Mouse (Mus musculus): ENCODE measurements around the gene Gm14569. TPM values are rescaled to one million over a fixed set of nuclear protein-coding genes. Genes with fewer than 3 reads are reported as not detected.

Gene Gm14569
- polyA plus RNA-seq, 1 experiment = not detected

DNA sequence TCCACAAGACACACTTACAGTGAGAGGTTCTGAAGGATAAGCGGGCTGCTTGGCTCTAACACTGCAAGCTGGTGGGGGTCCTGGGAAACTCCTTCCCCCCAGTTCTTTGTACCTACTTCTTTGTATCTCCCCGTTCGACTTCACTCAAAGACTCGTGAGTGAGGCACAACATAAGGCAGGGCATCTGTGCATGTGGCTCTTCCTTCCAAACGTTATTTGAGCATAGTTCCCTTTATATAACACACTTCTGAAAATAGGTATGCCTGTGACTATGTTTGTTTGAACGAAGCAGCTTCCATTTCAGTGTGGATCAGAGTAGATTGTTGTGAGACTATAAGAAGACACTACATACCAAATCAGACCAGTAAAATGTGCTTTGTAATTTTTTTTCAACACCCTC, 99.0 kb downstream of the Gm14569 start:
- TF ChIP-seq CTCF (IDR thresholded peaks at IDR 0.05; ENCODE audit: insufficient read depth, low read depth, low read length) = no peak
- TF ChIP-seq POLR2A (IDR thresholded peaks at IDR 0.05; ENCODE audit: insufficient read depth, low read depth, low read length) = no peak
- Histone ChIP-seq H3K4me1 (ENCODE audit: control insufficient read depth, insufficient read depth, low read length) (0 out of 2 replicates have a peak, but pooled peaks cover 3% of the 10 kb centered on the region), H3K27ac (ENCODE audit: insufficient read depth, low read depth, low read length) (no peak overlapping the region), H3K4me3 (ENCODE audit: insufficient read depth, low read depth, low read length) (no peak overlapping the region)
- WGBS = 45% methylated on average over 6 of the region's 6 CpGs

DNA sequence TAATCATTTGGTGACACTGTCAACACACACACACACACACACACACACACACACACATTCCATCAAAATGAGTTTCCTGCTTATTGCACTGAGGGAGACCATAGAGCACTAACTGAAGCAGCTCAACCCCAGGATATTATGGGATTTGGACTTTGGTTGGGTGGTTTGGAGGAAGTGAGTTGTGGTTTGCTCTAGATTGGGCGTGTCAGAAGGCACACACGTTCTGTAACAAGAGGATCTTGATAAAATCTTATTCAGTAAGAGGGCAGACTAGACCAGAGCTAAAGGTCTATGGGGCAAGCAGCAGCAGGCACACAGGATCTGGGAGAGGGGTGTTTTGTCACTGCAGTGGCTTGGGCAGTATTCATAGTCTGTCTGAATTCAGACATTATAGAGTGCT, 101.1 kb downstream of the Gm14569 start:
- no peak overlapping the region for H3K4me3 ChIP-seq (ENCODE audit: insufficient read depth, low read depth, low read length)
- 0 out of 2 replicates have a peak, but pooled peaks cover 3% of the 10 kb centered on the region for H3K4me1 ChIP-seq (ENCODE audit: control insufficient read depth, insufficient read depth, low read length)
- H3K27ac ChIP-seq (ENCODE audit: insufficient read depth, low read depth, low read length) = no peak overlapping the region
- WGBS = 42% methylated on average over 2 of the region's 2 CpGs
- TF ChIP-seq CTCF (IDR thresholded peaks at IDR 0.05; ENCODE audit: insufficient read depth, low read depth, low read length) (no peak), POLR2A (IDR thresholded peaks at IDR 0.05; ENCODE audit: insufficient read depth, low read depth, low read length) (no peak)

DNA sequence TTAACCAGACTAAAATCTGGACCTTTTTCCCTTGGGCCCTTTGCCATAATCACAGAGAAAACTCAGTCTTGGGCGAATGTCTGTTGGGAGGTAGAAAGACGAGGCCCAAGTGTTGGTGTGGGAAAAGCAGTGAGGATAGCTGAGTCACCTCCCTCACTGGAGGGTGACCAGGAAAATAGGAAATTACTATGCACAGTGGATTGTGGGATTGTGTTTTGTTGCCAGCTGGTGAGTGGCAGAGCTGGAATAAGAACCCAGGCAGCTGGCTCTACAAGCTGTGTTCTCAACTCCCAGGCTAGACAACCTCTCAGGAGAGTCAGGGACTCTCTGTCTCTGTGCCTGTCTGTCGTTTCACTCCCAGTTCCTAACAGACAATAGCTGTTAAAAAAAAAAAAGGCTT, 101.7 kb downstream of the Gm14569 start:
- Histone ChIP-seq H3K27ac (ENCODE audit: insufficient read depth, low read depth, low read length) (no peak overlapping the region), H3K4me3 (ENCODE audit: insufficient read depth, low read depth, low read length) (no peak overlapping the region), H3K4me1 (ENCODE audit: control insufficient read depth, insufficient read depth, low read length) (0 out of 2 replicates have a peak, but pooled peaks cover 3% of the 10 kb centered on the region)
- no peak for TF ChIP-seq POLR2A (IDR thresholded peaks at IDR 0.05; ENCODE audit: insufficient read depth, low read depth, low read length)
- 34% methylated on average over 3 of the region's 3 CpGs for WGBS

DNA sequence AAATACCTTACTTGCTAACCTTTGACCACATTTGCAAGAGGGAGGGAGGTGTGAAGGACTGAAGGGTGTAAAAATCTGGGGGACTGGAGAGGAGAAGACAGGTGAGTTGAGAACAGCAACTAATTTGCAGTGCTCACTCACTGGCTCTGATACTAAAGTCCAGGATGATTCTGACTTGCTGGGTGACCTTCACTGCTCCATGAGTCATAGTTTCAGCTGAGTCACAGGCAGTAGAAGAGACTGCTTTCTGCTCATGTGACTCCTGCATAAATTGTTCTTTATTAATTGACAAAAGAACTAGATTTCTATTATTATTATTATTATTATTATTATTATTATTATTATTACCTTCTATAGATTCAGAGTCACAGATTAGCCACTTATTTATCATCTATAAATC, 106.3 kb downstream of the Gm14569 start:
- H3K4me3 ChIP-seq (ENCODE audit: insufficient read depth, low read depth, low read length) = no peak overlapping the region
- 0 out of 2 replicates have a peak, but pooled peaks cover 3% of the 10 kb centered on the region for H3K4me1 ChIP-seq (ENCODE audit: control insufficient read depth, insufficient read depth, low read length)
- no peak for TF ChIP-seq POLR2A (IDR thresholded peaks at IDR 0.05; ENCODE audit: insufficient read depth, low read depth, low read length)
- no peak for TF ChIP-seq CTCF (IDR thresholded peaks at IDR 0.05; ENCODE audit: insufficient read depth, low read depth, low read length)
- H3K27ac ChIP-seq (ENCODE audit: insufficient read depth, low read depth, low read length) = no peak overlapping the region

Other genes with a start within 250 kb of the Gm14569 start
- gene Lonrf3, start 163.5 kb downstream of the Gm14569 start, polyA plus RNA-seq (2012; ENCODE audit: insufficient read depth, insufficient read length, low replicate concordance, missing spikeins) = not detected in 2 replicates
- gene Gm6268, start 90.5 kb downstream of the Gm14569 start, polyA plus RNA-seq (2012; ENCODE audit: insufficient read depth, insufficient read length, low replicate concordance, missing spikeins) = not detected in 2 replicates
- 165 TPM in 1 of 2 replicates, not detected in the other for gene Pgrmc1, start 106.4 kb upstream of the Gm14569 start, polyA plus RNA-seq (2012; ENCODE audit: insufficient read depth, insufficient read length, low replicate concordance, missing spikeins)
- not detected in 2 replicates for gene Akap17b, start 153.6 kb upstream of the Gm14569 start, polyA plus RNA-seq (2012; ENCODE audit: insufficient read depth, insufficient read length, low replicate concordance, missing spikeins)